Mouse (Mus musculus): ENCODE data around the gene Slc23a3. TPM values are rescaled to one million over a fixed set of nuclear protein-coding genes. Genes with fewer than 3 reads are reported as not detected.

The Slc23a3 gene
- polyA plus RNA-seq, 1 experiment: not detected

GRCm38 (mm10) chr1:75142301-75143261, 8.9 kb upstream of the Slc23a3 start, which contains the start of the genes Cnppd1 and Retreg2:
Gene Cnppd1 (minus strand): TSS chr1:75142711.
Gene Retreg2 (plus strand): TSS chr1:75142778.
- Histone ChIP-seq H3K9me3 (replicated peaks; ENCODE audit: control insufficient read depth, insufficient read depth, low read length, poor library complexity, severe bottlenecking) (no peaks in the 10 kb centered on the region), H3K4me3 (ENCODE audit: low read depth, low read length) (peak within 1 kb of the TSS; percentile 69), H3K27ac (ENCODE audit: insufficient read depth, low read length) (no peak within 1 kb of the TSS), H3K4me1 (ENCODE audit: control insufficient read depth, insufficient read depth, low read length) (no peaks in the 10 kb centered on the region), H3K36me3 (ENCODE audit: control insufficient read depth, insufficient read depth, low read length, poor library complexity, severe bottlenecking) (0 out of 2 replicates have a peak, but pooled peaks cover 9% of the 10 kb centered on the region), H3K9ac (ENCODE audit: low read depth, poor library complexity, severe bottlenecking) (peak within 1 kb of the TSS; percentile 60), H3K27me3 (ENCODE audit: control insufficient read depth, insufficient read depth, low read length, poor library complexity, severe bottlenecking) (no peaks in the 10 kb centered on the region)
- TF ChIP-seq CTCF (IDR thresholded peaks at IDR 0.05; ENCODE audit: low read depth, low read length) (peak; percentile 61), POLR2A (IDR thresholded peaks at IDR 0.05; ENCODE audit: insufficient read depth, low read length) (peak; percentile 34), EP300 (IDR thresholded peaks at IDR 0.05; ENCODE audit: insufficient read depth, low read depth, low read length) (0 out of 2 replicates have a peak, but pooled peaks have one; percentile 35)

DNA sequence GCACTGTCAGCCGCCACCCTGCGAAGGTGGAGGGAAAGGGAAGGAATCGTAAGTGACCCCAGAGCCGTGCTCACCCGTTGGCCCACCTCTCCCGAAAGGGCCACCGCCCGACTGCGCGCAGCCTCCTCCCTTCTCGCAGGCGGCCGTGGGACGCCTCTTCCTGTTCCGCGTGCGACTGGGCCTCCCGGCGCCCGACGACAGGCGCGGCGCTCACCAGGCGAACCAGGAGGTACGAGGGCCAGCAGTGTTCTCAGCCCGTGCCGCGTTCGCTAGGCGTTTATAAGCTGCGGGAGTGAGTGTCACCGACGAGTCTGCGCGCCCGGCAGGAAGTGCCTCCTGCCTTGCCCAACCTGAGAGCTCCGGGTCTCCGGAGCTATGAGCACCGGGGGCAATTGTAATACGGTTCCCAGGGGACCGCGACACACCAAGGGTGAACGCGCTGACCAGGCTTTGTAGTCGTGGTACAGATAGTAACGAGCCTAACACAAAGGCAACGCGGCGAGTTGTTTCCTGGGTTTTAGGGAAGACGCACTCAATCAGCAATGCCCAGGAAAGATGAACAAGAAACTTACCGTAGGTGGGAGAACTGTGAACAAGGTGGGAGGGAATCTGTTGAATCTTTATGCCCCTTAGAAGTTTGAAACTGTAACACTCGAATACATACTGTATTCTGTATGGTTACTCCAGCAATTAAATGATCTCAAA, 7.9 kb upstream of the Slc23a3 start:
- TF ChIP-seq EP300 (IDR thresholded peaks at IDR 0.05; ENCODE audit: insufficient read depth, low read depth, low read length) (no peak), POLR2A (IDR thresholded peaks at IDR 0.05; ENCODE audit: insufficient read depth, low read length) (no peak), CTCF (IDR thresholded peaks at IDR 0.05; ENCODE audit: low read depth, low read length) (no peak)
- H3K27me3 ChIP-seq (ENCODE audit: control insufficient read depth, insufficient read depth, low read length, poor library complexity, severe bottlenecking): no peaks in the 10 kb centered on the region

GRCm38 (mm10) chr1:75140601-75141190, 7.0 kb upstream of the Slc23a3 start:
- H3K27ac ChIP-seq (ENCODE audit: insufficient read depth, low read length): no peak overlapping the region
- no peaks in the 10 kb centered on the region for H3K9me3 ChIP-seq (replicated peaks; ENCODE audit: control insufficient read depth, insufficient read depth, low read length, poor library complexity, severe bottlenecking)
- peak overlapping the region; percentile 60 for H3K9ac ChIP-seq (ENCODE audit: low read depth, poor library complexity, severe bottlenecking)
- H3K36me3 ChIP-seq (ENCODE audit: control insufficient read depth, insufficient read depth, low read length, poor library complexity, severe bottlenecking): peaks cover 10% of the 10 kb centered on the region; the same call in 1 of the 2 replicates
- no peaks in the 10 kb centered on the region for H3K4me1 ChIP-seq (ENCODE audit: control insufficient read depth, insufficient read depth, low read length)
- TF ChIP-seq EP300 (IDR thresholded peaks at IDR 0.05; ENCODE audit: insufficient read depth, low read depth, low read length) (no peak), CTCF (IDR thresholded peaks at IDR 0.05; ENCODE audit: low read depth, low read length) (no peak), POLR2A (IDR thresholded peaks at IDR 0.05; ENCODE audit: insufficient read depth, low read length) (no peak)
- H3K27me3 ChIP-seq (ENCODE audit: control insufficient read depth, insufficient read depth, low read length, poor library complexity, severe bottlenecking): no peaks in the 10 kb centered on the region
- H3K4me3 ChIP-seq (ENCODE audit: low read depth, low read length): peak overlapping the region; percentile 69; the same call in 1 of the 2 replicates

More for the DNA sequence above, 7.9 kb upstream of the Slc23a3 start:
- Histone ChIP-seq H3K27ac (ENCODE audit: insufficient read depth, low read length) (no peak overlapping the region), H3K4me3 (ENCODE audit: low read depth, low read length) (peak overlapping the region; percentile 69), H3K9me3 (replicated peaks; ENCODE audit: control insufficient read depth, insufficient read depth, low read length, poor library complexity, severe bottlenecking) (no peaks in the 10 kb centered on the region), H3K9ac (ENCODE audit: low read depth, poor library complexity, severe bottlenecking) (peak overlapping the region; percentile 60), H3K4me1 (ENCODE audit: control insufficient read depth, insufficient read depth, low read length) (no peaks in the 10 kb centered on the region), H3K36me3 (ENCODE audit: control insufficient read depth, insufficient read depth, low read length, poor library complexity, severe bottlenecking) (0 out of 2 replicates have a peak, but pooled peaks cover 10% of the 10 kb centered on the region)

- Histone ChIP-seq H3K4me3 (ENCODE audit: low read depth, low read length) (no peak overlapping the region), H3K27me3 (ENCODE audit: control insufficient read depth, insufficient read depth, low read length, poor library complexity, severe bottlenecking) (no peaks in the 10 kb centered on the region), H3K9ac (ENCODE audit: low read depth, poor library complexity, severe bottlenecking) (no peak overlapping the region), H3K9me3 (replicated peaks; ENCODE audit: control insufficient read depth, insufficient read depth, low read length, poor library complexity, severe bottlenecking) (no peaks in the 10 kb centered on the region), H3K4me1 (ENCODE audit: control insufficient read depth, insufficient read depth, low read length) (no peaks in the 10 kb centered on the region), H3K36me3 (ENCODE audit: control insufficient read depth, insufficient read depth, low read length, poor library complexity, severe bottlenecking) (peaks cover 6% of the 10 kb centered on the region; the same call in 1 of the 2 replicates), H3K27ac (ENCODE audit: insufficient read depth, low read length) (no peak overlapping the region)
- TF ChIP-seq EP300 (IDR thresholded peaks at IDR 0.05; ENCODE audit: insufficient read depth, low read depth, low read length) (no peak), CTCF (IDR thresholded peaks at IDR 0.05; ENCODE audit: low read depth, low read length) (no peak), POLR2A (IDR thresholded peaks at IDR 0.05; ENCODE audit: insufficient read depth, low read length) (no peak)
Measured at GRCm38 (mm10) chr1:75138448-75138847, 4.8 kb upstream of the Slc23a3 start.

- H3K9ac ChIP-seq (ENCODE audit: low read depth, poor library complexity, severe bottlenecking): no peak overlapping the region
- H3K27ac ChIP-seq (ENCODE audit: insufficient read depth, low read length): no peak overlapping the region
- no peak overlapping the region for H3K4me3 ChIP-seq (ENCODE audit: low read depth, low read length)
- no peak for TF ChIP-seq CTCF (IDR thresholded peaks at IDR 0.05; ENCODE audit: low read depth, low read length)
- no peak for TF ChIP-seq EP300 (IDR thresholded peaks at IDR 0.05; ENCODE audit: insufficient read depth, low read depth, low read length)
- no peak for TF ChIP-seq POLR2A (IDR thresholded peaks at IDR 0.05; ENCODE audit: insufficient read depth, low read length)
- H3K27me3 ChIP-seq (ENCODE audit: control insufficient read depth, insufficient read depth, low read length, poor library complexity, severe bottlenecking): no peaks in the 10 kb centered on the region
- H3K9me3 ChIP-seq (replicated peaks; ENCODE audit: control insufficient read depth, insufficient read depth, low read length, poor library complexity, severe bottlenecking): no peaks in the 10 kb centered on the region
- peaks cover 6% of the 10 kb centered on the region; the same call in 1 of the 2 replicates for H3K36me3 ChIP-seq (ENCODE audit: control insufficient read depth, insufficient read depth, low read length, poor library complexity, severe bottlenecking)
- H3K4me1 ChIP-seq (ENCODE audit: control insufficient read depth, insufficient read depth, low read length): no peaks in the 10 kb centered on the region
Measured at GRCm38 (mm10) chr1:75136730-75137129, 3.0 kb upstream of the Slc23a3 start.

Measured in ES-Bruce4 (cell line).